Mouse (Mus musculus) stomach, embryonic 15.5 days (tissue): ENCODE data around the gene Tle3. TPM values are rescaled to one million over a fixed set of nuclear protein-coding genes. Genes with fewer than 3 reads are reported as not detected.

Experiments used
- ATAC-seq: fragments of 200-750 bp; cut with Nextera tagmentation; 2 replicates; pipeline ENCODE4 v1.8.0; 2017; ENCODE audit warnings: low read depth, moderate number of reproducible peaks, moderate TSS enrichment; ENCODE audit not compliant: insufficient read depth, low FRiP score
- H3K27ac ChIP-seq: fragments of 300-500 bp; sonication (generic); 2 replicates; pipeline ENCODE4 v1.5.1; 2015; ENCODE audit warnings: mild to moderate bottlenecking, inconsistent platforms
- H3K27me3 ChIP-seq: fragments of 300-500 bp; sonication (generic); replicated peaks from 2 replicates; pipeline ENCODE4 v1.6.1; 2015; ENCODE audit warnings: inconsistent platforms
- H3K36me3 ChIP-seq: fragments of 300-500 bp; sonication (generic); 2 replicates; pipeline ENCODE4 v1.6.1; 2015; ENCODE audit warnings: inconsistent platforms
- H3K4me1 ChIP-seq: fragments of 300-500 bp; sonication (generic); 2 replicates; pipeline ENCODE4 v1.6.1; 2015; ENCODE audit warnings: inconsistent platforms
- H3K4me2 ChIP-seq: fragments of 300-500 bp; sonication (generic); 2 replicates; pipeline ENCODE4 v1.6.1; 2015; ENCODE audit warnings: mild to moderate bottlenecking, inconsistent platforms
- H3K4me3 ChIP-seq: fragments of 300-500 bp; sonication (generic); replicated peaks from 2 replicates; pipeline ENCODE4 v1.5.1; 2015; ENCODE audit warnings: inconsistent platforms
- H3K9ac ChIP-seq: fragments of 300-500 bp; sonication (generic); 2 replicates; pipeline ENCODE4 v1.6.1; 2015; ENCODE audit warnings: inconsistent platforms
- H3K9me3 ChIP-seq: fragments of 300-500 bp; sonication (generic); 2 replicates; pipeline ENCODE4 v1.6.1; 2016; ENCODE audit warnings: inconsistent platforms
- WGBS: fragments of 180-500 bp; shearing (Covaris S2); methylation state at CpG from one replicate; pipeline ENCODE4 v1.1.7; 2015; 5-methylcytosine and 5-hydroxymethylcytosine counted together
- polyA plus RNA-seq: library from polyadenylated mRNA; unstranded; fragments of >200 nt; fragmentation: Nextera tagmentation; extraction: Ambion mirVana; gene quantifications from 2 replicates; pipeline ENCODE4 v1.2.1, GENCODE M21; 2015

The Tle3 gene
- polyA plus RNA-seq, 1 experiment from 2014 or later, result 24.3 TPM

DNA sequence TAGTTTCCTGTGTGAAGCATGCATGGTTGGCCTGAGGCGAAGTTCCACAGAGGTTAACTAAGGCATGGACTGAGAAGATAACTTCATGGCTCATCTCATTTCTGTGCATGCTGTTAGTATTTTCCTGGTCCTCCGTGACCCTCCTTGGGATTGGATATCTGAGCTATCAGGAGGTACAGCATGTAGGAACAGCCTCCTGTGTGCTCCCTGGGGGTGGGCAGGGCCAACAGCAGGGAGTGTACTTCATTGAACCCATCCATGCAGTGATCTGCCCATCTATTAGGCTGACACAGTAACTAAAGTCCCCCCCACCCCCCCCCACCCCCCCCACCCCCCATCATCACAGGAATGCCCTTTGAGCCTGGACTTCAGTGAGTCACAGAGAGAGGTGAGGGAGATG, 73.0 kb downstream of the Tle3 start:
- Histone ChIP-seq H3K4me1 (no peaks in the 10 kb centered on the region; the same call in 1 of the 2 replicates), H3K4me3 (no peak overlapping the region), H3K9ac (no peak overlapping the region), H3K36me3 (no peaks in the 10 kb centered on the region), H3K4me2 (no peak overlapping the region), H3K27me3 (no peaks in the 10 kb centered on the region), H3K9me3 (no peaks in the 10 kb centered on the region), H3K27ac (no peak overlapping the region)
- ATAC-seq, result no peak
- 93% methylated on average over 2 of the region's 2 CpGs for WGBS

DNA sequence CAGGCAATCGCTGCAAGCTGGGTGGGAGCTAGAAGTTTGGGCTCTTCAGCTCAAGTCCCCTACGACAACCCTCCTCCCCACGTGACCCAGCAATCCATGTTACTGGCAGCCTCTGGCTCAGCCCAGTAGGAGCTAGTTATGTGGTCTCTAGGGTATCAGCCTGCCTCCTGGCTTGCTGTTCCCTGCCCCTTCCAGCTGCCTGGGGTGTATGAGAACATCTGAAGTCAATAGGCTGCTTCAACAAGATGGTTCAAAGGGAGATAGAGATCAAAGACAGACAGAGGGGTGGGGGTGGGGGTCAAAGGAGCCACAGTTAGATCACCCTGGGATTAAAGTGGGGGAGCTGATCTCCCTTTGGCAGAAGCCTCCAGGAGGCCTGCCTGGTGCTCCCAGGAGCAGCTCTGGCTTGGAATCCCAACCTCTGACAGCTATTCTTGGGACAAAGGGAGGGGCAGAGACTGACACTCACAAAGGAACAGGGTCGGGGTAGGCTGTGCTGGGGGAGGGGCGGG, 73.6 kb downstream of the Tle3 start:
- Histone ChIP-seq H3K27me3 (no peaks in the 10 kb centered on the region), H3K9ac (no peak overlapping the region), H3K4me2 (no peak overlapping the region), H3K4me3 (no peak overlapping the region), H3K36me3 (no peaks in the 10 kb centered on the region), H3K27ac (no peak overlapping the region), H3K4me1 (no peaks in the 10 kb centered on the region; the same call in 1 of the 2 replicates), H3K9me3 (no peaks in the 10 kb centered on the region)
- 33% methylated on average over 5 of the region's 5 CpGs for WGBS
- ATAC-seq, result no peak

DNA sequence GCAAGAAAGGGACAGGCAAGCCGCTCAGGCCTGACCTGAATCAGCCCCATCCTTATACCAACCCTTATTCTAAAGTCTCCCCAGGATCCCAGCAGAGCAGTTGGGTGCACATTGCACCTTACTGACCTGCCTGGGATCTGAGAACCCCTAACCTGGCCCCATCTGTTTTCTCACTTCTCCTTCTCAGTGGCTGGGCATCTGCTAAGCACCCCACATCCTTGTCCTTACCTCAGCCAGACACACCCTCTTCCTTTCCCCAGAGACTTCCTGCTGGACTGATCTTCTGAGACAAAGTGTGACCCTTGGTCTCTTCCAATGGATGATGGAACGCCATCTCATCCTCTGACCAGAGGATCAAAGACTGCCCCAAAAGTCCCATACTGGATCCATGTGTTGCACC, 74.8 kb downstream of the Tle3 start:
- H3K27ac ChIP-seq, result no peak overlapping the region
- no peak for ATAC-seq
- H3K27me3 ChIP-seq, result no peaks in the 10 kb centered on the region
- H3K36me3 ChIP-seq, result no peaks in the 10 kb centered on the region
- WGBS, result 81% methylated on average over 2 of the region's 2 CpGs
- no peak overlapping the region for H3K4me2 ChIP-seq
- H3K4me3 ChIP-seq, result no peak overlapping the region
- H3K4me1 ChIP-seq, result no peaks in the 10 kb centered on the region; the same call in 1 of the 2 replicates
- H3K9ac ChIP-seq, result no peak overlapping the region
- H3K9me3 ChIP-seq, result no peaks in the 10 kb centered on the region

DNA sequence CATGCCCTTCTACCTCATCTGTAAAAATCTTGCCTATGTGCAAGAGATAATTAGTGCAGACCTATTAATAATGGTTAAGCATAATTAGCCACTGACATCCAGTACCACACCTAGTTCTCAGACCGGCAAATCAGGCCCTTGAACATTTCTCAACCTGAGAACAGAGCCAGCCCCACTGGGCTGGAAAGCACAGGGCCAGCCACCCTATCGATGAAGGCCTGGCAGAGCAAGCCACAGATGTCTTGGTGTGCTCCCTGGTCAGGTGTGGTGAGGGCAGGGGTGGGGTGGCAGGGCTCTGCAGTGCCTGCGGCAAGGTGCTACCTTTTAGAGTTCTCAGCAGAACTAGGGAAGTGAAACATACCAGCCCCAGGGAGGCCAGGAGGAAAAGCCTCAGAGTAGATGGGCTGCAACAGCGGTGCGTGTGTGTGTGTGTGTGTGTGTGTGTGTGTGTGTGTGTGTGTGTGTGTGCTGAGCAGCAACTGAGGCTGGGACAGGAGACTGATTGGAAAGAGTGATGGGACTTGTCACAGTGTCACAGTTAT, 77.3 kb downstream of the Tle3 start:
- Histone ChIP-seq H3K9ac (no peak overlapping the region), H3K36me3 (no peaks in the 10 kb centered on the region), H3K4me1 (no peaks in the 10 kb centered on the region; the same call in 1 of the 2 replicates), H3K27ac (no peak overlapping the region), H3K27me3 (no peaks in the 10 kb centered on the region), H3K4me2 (no peak overlapping the region), H3K9me3 (no peaks in the 10 kb centered on the region), H3K4me3 (no peak overlapping the region)
- WGBS, result 73% methylated on average over 5 of the region's 5 CpGs
- no peak for ATAC-seq

DNA sequence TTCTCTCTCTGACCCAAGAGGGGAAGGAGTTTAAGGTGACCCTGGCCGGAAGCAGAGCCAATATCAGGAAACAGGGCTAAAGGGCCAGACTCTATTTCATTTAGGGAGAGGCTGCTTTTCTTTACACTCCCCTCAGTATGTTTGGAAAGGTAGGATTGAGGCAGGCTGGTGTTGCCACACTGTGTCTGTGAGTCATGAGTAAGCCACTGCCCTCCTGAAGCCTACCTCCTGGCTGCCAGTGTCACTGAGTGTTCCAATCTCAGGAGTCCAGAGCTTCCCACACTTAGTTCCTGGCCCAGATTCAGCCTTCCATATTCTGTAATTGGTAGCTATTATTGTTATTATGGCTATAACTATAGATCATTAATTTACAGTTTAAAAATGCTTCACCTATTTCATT, 79.9 kb downstream of the Tle3 start:
- Histone ChIP-seq H3K27me3 (peaks cover 2% of the 10 kb centered on the region; the same call in 1 of the 2 replicates), H3K4me1 (no peaks in the 10 kb centered on the region), H3K9me3 (no peaks in the 10 kb centered on the region), H3K27ac (no peak overlapping the region), H3K9ac (no peak overlapping the region), H3K36me3 (no peaks in the 10 kb centered on the region), H3K4me2 (no peak overlapping the region), H3K4me3 (no peak overlapping the region)
- ATAC-seq, result no peak
- 69% methylated on average over 1 of the region's 1 CpGs for WGBS

DNA sequence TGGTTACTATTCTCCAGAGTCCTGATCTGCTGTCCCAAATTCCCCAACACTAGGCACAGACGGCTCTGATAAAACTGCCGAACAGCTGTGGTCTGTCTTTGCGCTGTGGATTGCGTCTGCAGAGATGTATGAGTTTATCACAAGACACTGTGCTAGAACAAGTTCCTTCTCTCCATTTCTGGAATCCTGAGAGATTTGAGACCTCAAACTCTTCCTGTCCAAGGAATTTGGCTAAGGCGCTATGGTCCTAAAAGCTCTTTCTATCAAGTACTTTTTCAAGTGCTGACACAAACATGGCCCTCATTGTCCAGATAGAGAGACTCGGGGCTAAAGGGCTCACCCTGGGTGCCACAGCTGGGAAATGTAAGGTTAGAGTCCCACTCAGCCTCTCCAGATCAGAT, 83.7 kb downstream of the Tle3 start:
- no peak for ATAC-seq
- 48% methylated on average over 6 of the region's 6 CpGs for WGBS

DNA sequence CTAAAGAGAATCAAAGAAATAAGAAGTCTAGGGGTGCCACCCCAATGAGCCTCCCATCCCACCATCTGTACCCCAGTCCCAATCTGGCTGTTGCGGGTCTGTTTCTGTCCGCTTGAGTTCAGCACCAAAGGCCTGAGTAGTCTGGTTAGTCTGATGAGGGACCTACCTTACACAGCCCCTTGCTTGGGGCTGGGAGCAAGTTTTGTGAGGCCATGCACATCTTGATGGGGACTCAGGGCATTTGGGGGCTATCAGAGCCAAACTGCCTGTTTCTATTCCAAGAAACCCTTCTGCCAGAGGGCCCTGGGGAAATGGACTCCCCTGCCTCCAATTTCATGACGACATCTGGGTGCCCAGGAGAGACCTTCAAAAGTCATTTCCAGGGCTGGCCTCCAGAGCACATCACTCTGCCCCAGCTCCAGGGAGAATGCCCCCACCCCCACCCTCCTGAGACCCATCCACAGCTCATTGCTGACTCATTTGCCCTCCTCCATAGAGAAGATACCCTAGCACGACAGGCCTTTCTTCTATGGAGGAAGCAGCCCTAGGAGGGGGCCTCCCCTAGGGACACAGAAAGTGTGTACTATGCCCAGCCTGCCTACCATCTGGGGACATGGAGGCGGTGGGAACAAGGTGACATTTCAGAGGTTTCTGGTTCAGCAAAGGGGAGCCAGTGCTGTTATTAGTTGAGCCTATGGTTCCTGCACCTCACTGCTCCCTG, 84.4 kb downstream of the Tle3 start:
- no peak overlapping the region for H3K9ac ChIP-seq
- H3K4me1 ChIP-seq, result no peaks in the 10 kb centered on the region
- no peaks in the 10 kb centered on the region for H3K36me3 ChIP-seq
- H3K4me3 ChIP-seq, result no peak overlapping the region
- no peak overlapping the region for H3K27ac ChIP-seq
- WGBS, result 80% methylated on average over 5 of the region's 5 CpGs
- no peaks in the 10 kb centered on the region for H3K9me3 ChIP-seq
- peaks cover 9% of the 10 kb centered on the region; the same call in 1 of the 2 replicates for H3K27me3 ChIP-seq
- no peak overlapping the region for H3K4me2 ChIP-seq
- no peak for ATAC-seq

More for the DNA sequence above, 83.7 kb downstream of the Tle3 start:
- no peaks in the 10 kb centered on the region for H3K4me1 ChIP-seq
- no peaks in the 10 kb centered on the region for H3K36me3 ChIP-seq
- no peak overlapping the region for H3K27ac ChIP-seq
- no peak overlapping the region for H3K4me3 ChIP-seq
- no peak overlapping the region for H3K9ac ChIP-seq
- H3K9me3 ChIP-seq, result no peaks in the 10 kb centered on the region
- no peak overlapping the region for H3K4me2 ChIP-seq
- peaks cover 9% of the 10 kb centered on the region; the same call in 1 of the 2 replicates for H3K27me3 ChIP-seq

DNA sequence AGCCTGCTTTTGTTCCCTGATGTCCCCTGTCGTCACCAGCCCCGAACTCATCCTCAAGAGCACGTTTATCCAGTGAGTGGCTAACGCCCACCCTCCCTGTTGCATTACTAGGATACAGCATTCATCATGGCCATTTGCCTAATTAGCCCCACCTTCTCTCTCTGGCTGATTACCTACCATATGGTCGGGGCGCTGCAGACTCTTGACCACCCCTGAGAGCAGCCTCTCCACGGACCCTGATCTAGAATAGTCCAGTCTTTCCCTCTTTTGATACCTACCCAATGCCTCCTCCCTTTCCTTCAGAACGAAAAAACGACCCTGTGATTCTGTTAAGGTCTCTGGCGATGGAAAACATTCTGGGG, 85.0 kb downstream of the Tle3 start:
- no peak overlapping the region for H3K9ac ChIP-seq
- H3K36me3 ChIP-seq, result no peaks in the 10 kb centered on the region
- WGBS, result 32% methylated on average over 10 of the region's 10 CpGs
- H3K9me3 ChIP-seq, result no peaks in the 10 kb centered on the region
- no peak overlapping the region for H3K4me2 ChIP-seq
- no peaks in the 10 kb centered on the region for H3K4me1 ChIP-seq
- ATAC-seq, result no peak
- peaks cover 9% of the 10 kb centered on the region; the same call in 1 of the 2 replicates for H3K27me3 ChIP-seq
- no peak overlapping the region for H3K27ac ChIP-seq
- no peak overlapping the region for H3K4me3 ChIP-seq

DNA sequence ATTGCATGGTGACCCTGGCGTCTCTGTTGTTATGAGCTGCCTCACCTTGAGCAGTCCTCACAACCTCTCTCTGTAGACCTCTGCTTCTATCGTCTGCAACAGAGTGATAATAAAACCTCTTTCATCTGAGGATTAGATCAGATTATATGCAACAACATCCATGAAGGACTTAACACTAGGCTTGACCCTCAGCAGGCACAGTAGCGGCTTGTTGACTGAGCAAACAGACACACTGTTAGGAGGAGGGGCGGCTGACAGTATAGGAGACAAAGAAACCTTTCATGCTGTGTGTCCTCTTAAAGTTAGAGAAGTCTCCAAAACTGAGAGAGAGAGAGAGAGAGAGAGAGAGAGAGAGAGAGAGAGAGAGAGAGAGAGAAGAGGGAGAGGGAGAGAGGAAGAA, 89.7 kb downstream of the Tle3 start:
- H3K27me3 ChIP-seq, result peaks cover 9% of the 10 kb centered on the region; the same call in 1 of the 2 replicates
- H3K9ac ChIP-seq, result no peak overlapping the region
- H3K27ac ChIP-seq, result no peak overlapping the region
- H3K4me2 ChIP-seq, result no peak overlapping the region
- ATAC-seq, result no peak
- H3K4me1 ChIP-seq, result no peaks in the 10 kb centered on the region
- WGBS, result 40% methylated on average over 4 of the region's 4 CpGs
- H3K4me3 ChIP-seq, result no peak overlapping the region
- H3K36me3 ChIP-seq, result no peaks in the 10 kb centered on the region
- 0 out of 2 replicates have a peak, but pooled peaks cover 3% of the 10 kb centered on the region for H3K9me3 ChIP-seq

DNA sequence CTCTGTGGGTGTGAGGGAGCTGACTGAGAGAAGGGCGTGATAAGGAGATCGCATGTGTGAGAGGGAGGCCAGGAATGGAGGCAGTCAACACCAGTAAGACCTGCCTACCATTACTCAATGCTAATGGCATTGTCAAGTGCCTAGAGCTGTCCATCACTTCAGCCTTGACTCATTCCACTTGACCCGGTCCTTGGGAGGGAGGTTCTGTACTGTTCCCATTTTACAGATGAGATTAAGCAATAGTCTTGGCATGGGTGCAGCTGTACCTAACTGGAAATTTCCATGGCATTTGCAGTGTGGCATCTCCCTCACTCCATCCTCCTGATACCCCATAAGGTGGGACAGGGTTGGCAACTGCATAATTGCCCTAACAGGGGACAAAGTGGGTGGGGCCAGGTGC, 95.3 kb downstream of the Tle3 start:
- Histone ChIP-seq H3K27ac (no peak overlapping the region), H3K36me3 (no peaks in the 10 kb centered on the region), H3K9ac (no peak overlapping the region), H3K4me2 (no peak overlapping the region), H3K4me3 (no peak overlapping the region), H3K4me1 (no peaks in the 10 kb centered on the region), H3K27me3 (0 out of 2 replicates have a peak, but pooled peaks cover 3% of the 10 kb centered on the region), H3K9me3 (0 out of 2 replicates have a peak, but pooled peaks cover 3% of the 10 kb centered on the region)
- 77% methylated on average over 3 of the region's 3 CpGs for WGBS
- no peak for ATAC-seq
